Mouse (Mus musculus): ENCODE measurements around the gene Acsl4. TPM values are rescaled to one million over a fixed set of nuclear protein-coding genes. Genes with fewer than 3 reads are reported as not detected.
A peak's percentile ranks its signal among the peaks of the same experiment; 100 is the strongest.

Acsl4 gene
- polyA plus RNA-seq, 1 experiment: 2.8 TPM

DNA sequence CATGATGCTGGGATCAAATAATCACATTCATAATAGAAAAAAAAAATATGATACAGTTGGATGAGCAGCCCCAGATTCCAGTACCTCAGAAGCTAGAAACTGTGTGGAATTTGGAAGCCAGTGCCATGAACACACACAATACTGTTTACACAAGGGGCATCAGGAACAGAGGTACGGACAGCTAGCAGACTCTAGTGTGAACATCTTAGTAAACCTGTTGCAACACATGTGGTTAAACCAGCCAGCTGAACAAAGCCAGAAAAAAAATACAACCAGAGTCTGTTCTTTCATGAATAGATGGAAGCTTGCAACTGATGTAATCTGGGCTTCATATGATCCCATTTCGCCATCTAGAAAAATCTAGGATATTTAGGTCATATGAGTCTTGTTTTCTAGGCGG lies 19.0 kb upstream of the Acsl4 start:
- TF ChIP-seq CTCF (IDR thresholded peaks at IDR 0.05; ENCODE audit: control insufficient read depth, insufficient read depth, insufficient replicate concordance, low read depth, low read length) (no peak), POLR2A (IDR thresholded peaks at IDR 0.05; ENCODE audit: control insufficient read depth, low read depth, low read length) (no peak)
- Histone ChIP-seq H3K27me3 (ENCODE audit: control insufficient read depth, insufficient read depth, low read length) (no peaks in the 10 kb centered on the region), H3K36me3 (ENCODE audit: control insufficient read depth, insufficient read depth, low read length) (no peaks in the 10 kb centered on the region), H3K4me1 (ENCODE audit: control insufficient read depth, insufficient read depth, low read length) (no peaks in the 10 kb centered on the region), H3K27ac (ENCODE audit: control insufficient read depth, insufficient read depth, low read depth, low read length) (no peak overlapping the region), H3K4me3 (ENCODE audit: control insufficient read depth, low read depth, low read length) (no peak overlapping the region)

DNA sequence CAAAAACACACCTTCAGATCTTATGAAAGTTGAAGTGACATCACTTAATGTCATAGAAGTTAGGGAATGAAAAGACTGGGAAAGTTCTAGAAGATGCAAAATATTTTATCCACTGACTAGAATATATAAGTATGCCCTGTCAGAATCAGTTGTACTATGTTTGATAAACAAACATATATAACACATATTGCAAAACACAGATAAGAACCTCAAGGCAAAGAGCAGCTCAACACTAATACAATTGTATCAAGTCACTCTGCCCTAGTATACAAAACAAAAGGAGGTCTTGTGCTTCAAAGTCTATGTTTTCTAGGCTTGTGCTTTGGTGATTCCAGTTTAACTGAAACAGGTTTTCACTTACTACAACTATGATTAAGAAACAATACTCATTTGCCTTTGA lies 12.8 kb upstream of the Acsl4 start:
- Histone ChIP-seq H3K4me3 (ENCODE audit: control insufficient read depth, low read depth, low read length) (no peak overlapping the region), H3K27ac (ENCODE audit: control insufficient read depth, insufficient read depth, low read depth, low read length) (no peak overlapping the region), H3K27me3 (ENCODE audit: control insufficient read depth, insufficient read depth, low read length) (no peaks in the 10 kb centered on the region), H3K4me1 (ENCODE audit: control insufficient read depth, insufficient read depth, low read length) (no peaks in the 10 kb centered on the region), H3K36me3 (ENCODE audit: control insufficient read depth, insufficient read depth, low read length) (no peaks in the 10 kb centered on the region)
- TF ChIP-seq POLR2A (IDR thresholded peaks at IDR 0.05; ENCODE audit: control insufficient read depth, low read depth, low read length) (no peak), CTCF (IDR thresholded peaks at IDR 0.05; ENCODE audit: control insufficient read depth, insufficient read depth, insufficient replicate concordance, low read depth, low read length) (no peak)

DNA sequence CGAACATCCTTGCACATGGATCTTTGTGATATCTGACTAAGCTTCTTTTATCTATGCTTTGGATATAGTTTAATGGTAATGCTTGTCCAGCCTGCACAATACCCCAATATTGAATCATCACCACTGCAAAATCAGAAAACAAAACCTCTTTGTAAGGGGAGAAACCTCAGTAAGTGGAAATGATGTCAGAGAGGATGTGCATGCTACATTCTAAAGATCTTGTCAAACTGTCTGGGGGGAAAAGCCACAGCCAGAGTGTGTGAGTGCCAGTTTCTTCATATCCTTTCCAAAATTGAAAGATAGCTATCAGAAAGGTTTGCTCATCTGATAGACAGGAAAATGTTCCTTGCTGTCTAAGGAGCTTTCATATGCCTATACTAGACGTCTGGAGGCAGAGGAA lies 8.3 kb upstream of the Acsl4 start:
- Histone ChIP-seq H3K27me3 (ENCODE audit: control insufficient read depth, insufficient read depth, low read length) (no peaks in the 10 kb centered on the region), H3K36me3 (ENCODE audit: control insufficient read depth, insufficient read depth, low read length) (no peaks in the 10 kb centered on the region), H3K27ac (ENCODE audit: control insufficient read depth, insufficient read depth, low read depth, low read length) (no peak overlapping the region), H3K4me3 (ENCODE audit: control insufficient read depth, low read depth, low read length) (no peak overlapping the region), H3K4me1 (ENCODE audit: control insufficient read depth, insufficient read depth, low read length) (no peaks in the 10 kb centered on the region)
- no peak for TF ChIP-seq CTCF (IDR thresholded peaks at IDR 0.05; ENCODE audit: control insufficient read depth, insufficient read depth, insufficient replicate concordance, low read depth, low read length)
- TF ChIP-seq POLR2A (IDR thresholded peaks at IDR 0.05; ENCODE audit: control insufficient read depth, low read depth, low read length): no peak

DNA sequence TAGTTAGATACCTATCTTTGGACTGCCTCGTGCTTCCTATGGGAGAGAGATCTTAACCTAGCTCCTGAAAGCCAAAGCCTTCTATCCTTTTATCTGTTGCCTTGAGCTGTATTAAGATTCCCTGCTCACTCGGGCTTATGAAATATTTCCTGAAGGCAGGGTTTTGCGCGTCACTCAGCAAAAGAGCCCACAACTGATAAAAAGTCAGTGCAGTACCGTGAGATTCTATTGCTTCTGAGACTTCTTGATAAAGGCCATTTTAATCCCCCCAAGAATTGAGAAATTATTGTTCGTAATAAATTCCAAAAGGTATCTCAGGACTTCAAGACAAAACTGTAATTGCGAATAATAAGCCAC lies 552 bp upstream of the Acsl4 start:
- Histone ChIP-seq H3K27me3 (ENCODE audit: control insufficient read depth, insufficient read depth, low read length) (no peaks in the 10 kb centered on the region), H3K36me3 (ENCODE audit: control insufficient read depth, insufficient read depth, low read length) (no peaks in the 10 kb centered on the region), H3K4me1 (ENCODE audit: control insufficient read depth, insufficient read depth, low read length) (no peaks in the 10 kb centered on the region), H3K4me3 (ENCODE audit: control insufficient read depth, low read depth, low read length) (peak overlapping the region; percentile 90), H3K27ac (ENCODE audit: control insufficient read depth, insufficient read depth, low read depth, low read length) (peak overlapping the region; percentile 65)
- no peak for TF ChIP-seq CTCF (IDR thresholded peaks at IDR 0.05; ENCODE audit: control insufficient read depth, insufficient read depth, insufficient replicate concordance, low read depth, low read length)
- TF ChIP-seq POLR2A (IDR thresholded peaks at IDR 0.05; ENCODE audit: control insufficient read depth, low read depth, low read length): no peak

DNA sequence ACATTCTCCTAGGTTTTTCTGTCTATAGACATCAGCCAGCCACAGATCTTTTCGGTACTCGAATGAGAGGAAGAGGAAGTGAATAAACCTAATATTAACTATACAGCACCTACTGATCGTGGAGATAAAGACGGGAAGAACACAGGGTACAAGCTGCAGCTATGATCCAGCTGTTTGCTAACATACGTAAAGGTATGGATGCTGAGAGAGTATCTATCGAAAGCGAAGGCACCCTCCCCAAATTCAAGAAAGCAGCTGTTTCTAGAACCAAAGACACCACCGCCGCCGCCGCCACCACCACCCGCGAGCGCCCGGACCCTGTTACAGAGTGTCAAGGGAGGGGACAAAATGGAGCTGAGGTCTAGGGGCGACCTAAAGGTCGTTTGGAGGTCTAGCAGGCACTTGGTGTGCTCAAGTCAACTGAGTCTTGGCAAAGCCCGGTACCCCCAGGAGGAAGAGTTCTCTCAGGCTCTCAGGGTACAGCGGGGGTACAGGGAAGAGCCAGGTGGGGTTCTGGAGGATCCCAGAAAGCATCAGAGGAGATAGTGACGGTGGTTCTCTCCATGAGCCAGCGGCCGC lies 665 bp downstream of the Acsl4 start:
- H3K4me1 ChIP-seq (ENCODE audit: control insufficient read depth, insufficient read depth, low read length): no peaks in the 10 kb centered on the region
- no peaks in the 10 kb centered on the region for H3K27me3 ChIP-seq (ENCODE audit: control insufficient read depth, insufficient read depth, low read length)
- peak overlapping the region; percentile 90 for H3K4me3 ChIP-seq (ENCODE audit: control insufficient read depth, low read depth, low read length)
- H3K27ac ChIP-seq (ENCODE audit: control insufficient read depth, insufficient read depth, low read depth, low read length): peak overlapping the region; percentile 74; the same call in 1 of the 2 replicates
- TF ChIP-seq CTCF (IDR thresholded peaks at IDR 0.05; ENCODE audit: control insufficient read depth, insufficient read depth, insufficient replicate concordance, low read depth, low read length): no peak
- TF ChIP-seq POLR2A (IDR thresholded peaks at IDR 0.05; ENCODE audit: control insufficient read depth, low read depth, low read length): no peak
- H3K36me3 ChIP-seq (ENCODE audit: control insufficient read depth, insufficient read depth, low read length): no peaks in the 10 kb centered on the region

DNA sequence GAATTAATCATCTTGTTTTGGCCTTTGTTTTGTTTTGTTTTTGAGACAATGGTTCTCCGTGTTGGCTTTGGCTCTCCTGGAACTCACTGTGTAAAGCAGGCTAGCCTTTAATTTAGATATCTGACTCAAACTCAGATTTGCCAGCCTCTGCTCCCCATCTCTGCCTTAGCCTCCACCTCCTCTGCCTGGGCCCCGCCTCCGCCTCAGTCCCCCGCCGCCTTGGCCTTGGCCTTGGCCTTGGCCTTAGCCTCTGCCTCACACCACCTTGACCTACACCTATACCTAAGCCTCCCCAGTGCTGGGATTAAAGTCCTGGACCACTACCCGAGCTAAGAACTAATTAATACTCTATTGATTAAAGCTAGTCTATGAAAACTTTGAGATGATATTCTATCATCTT lies 2.2 kb downstream of the Acsl4 start:
- no peak overlapping the region for H3K4me3 ChIP-seq (ENCODE audit: control insufficient read depth, low read depth, low read length)
- H3K27ac ChIP-seq (ENCODE audit: control insufficient read depth, insufficient read depth, low read depth, low read length): no peak overlapping the region
- H3K4me1 ChIP-seq (ENCODE audit: control insufficient read depth, insufficient read depth, low read length): no peaks in the 10 kb centered on the region
- no peaks in the 10 kb centered on the region for H3K36me3 ChIP-seq (ENCODE audit: control insufficient read depth, insufficient read depth, low read length)
- no peaks in the 10 kb centered on the region for H3K27me3 ChIP-seq (ENCODE audit: control insufficient read depth, insufficient read depth, low read length)
- TF ChIP-seq POLR2A (IDR thresholded peaks at IDR 0.05; ENCODE audit: control insufficient read depth, low read depth, low read length) (no peak), CTCF (IDR thresholded peaks at IDR 0.05; ENCODE audit: control insufficient read depth, insufficient read depth, insufficient replicate concordance, low read depth, low read length) (no peak)

DNA sequence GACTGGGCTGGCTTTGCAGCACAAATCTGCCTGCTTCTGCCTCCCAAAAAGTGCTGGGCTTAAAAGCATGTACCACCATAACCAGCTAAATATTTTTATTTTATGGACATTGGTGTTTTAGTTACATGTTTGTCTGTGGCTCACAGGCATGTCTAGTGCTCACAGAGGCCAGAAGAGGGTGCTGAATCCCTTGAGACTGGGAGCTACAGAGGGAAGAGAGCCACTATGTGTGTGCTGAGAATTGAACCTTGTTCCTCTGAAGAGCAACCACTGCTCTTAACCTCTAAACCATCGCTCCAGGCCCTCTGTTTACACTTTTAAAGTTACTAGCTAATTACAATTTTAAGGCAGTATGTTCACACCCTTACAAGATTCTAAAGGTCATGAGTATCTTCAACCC lies 2.7 kb downstream of the Acsl4 start:
- no peak for TF ChIP-seq POLR2A (IDR thresholded peaks at IDR 0.05; ENCODE audit: control insufficient read depth, low read depth, low read length)
- TF ChIP-seq CTCF (IDR thresholded peaks at IDR 0.05; ENCODE audit: control insufficient read depth, insufficient read depth, insufficient replicate concordance, low read depth, low read length): no peak
- no peak overlapping the region for H3K27ac ChIP-seq (ENCODE audit: control insufficient read depth, insufficient read depth, low read depth, low read length)
- H3K4me1 ChIP-seq (ENCODE audit: control insufficient read depth, insufficient read depth, low read length): no peaks in the 10 kb centered on the region
- H3K36me3 ChIP-seq (ENCODE audit: control insufficient read depth, insufficient read depth, low read length): no peaks in the 10 kb centered on the region
- H3K27me3 ChIP-seq (ENCODE audit: control insufficient read depth, insufficient read depth, low read length): no peaks in the 10 kb centered on the region
- H3K4me3 ChIP-seq (ENCODE audit: control insufficient read depth, low read depth, low read length): no peak overlapping the region

DNA sequence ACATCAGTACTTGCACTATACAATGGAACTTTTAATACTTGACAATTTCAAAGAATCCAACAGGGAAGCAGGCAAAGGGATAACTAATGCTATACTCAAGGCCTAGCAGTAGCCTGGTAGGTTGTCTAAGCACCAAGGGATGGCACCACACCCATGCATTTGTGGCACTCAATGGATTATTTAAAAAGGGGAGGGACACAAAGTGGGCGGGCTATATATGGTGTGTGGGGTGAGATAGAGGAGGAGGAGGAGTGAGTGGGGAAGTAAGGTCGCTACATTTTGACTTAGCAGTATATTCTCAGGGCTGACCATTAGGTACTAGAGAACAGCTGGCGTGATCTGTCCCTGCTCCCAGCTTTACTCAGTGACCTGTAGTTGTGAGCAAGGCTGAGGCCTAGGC lies 5.4 kb downstream of the Acsl4 start:
- Histone ChIP-seq H3K27ac (ENCODE audit: control insufficient read depth, insufficient read depth, low read depth, low read length) (no peak overlapping the region), H3K27me3 (ENCODE audit: control insufficient read depth, insufficient read depth, low read length) (no peaks in the 10 kb centered on the region), H3K36me3 (ENCODE audit: control insufficient read depth, insufficient read depth, low read length) (no peaks in the 10 kb centered on the region), H3K4me3 (ENCODE audit: control insufficient read depth, low read depth, low read length) (no peak overlapping the region), H3K4me1 (ENCODE audit: control insufficient read depth, insufficient read depth, low read length) (no peaks in the 10 kb centered on the region)
- no peak for TF ChIP-seq POLR2A (IDR thresholded peaks at IDR 0.05; ENCODE audit: control insufficient read depth, low read depth, low read length)
- no peak for TF ChIP-seq CTCF (IDR thresholded peaks at IDR 0.05; ENCODE audit: control insufficient read depth, insufficient read depth, insufficient replicate concordance, low read depth, low read length)
